Mouse (Mus musculus): ENCODE data around the gene Sparcl1.

DNA sequence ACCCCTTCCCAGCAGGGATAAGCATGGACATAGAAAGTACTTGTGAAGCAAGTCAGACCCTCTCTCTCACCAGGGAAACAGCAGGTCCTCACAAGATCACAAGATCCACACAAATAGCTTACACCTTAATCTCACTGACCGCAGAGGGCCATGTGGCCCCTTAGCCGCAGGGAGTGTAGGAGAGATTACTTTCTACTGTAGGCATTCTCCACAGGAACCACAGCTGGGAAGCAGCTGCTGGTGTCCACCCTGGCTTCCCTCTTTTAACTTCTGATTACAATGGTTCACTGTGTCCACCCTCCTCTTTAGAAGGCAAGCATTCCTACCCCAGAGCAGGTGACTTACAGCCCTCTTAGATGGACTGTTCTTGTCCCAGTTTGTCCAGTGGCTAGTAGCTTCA lies 69.8 kb downstream of the Sparcl1 start:
- TF ChIP-seq CTCF (IDR thresholded peaks at IDR 0.05; ENCODE audit: low read depth, low read length): no peak
- TF ChIP-seq POLR2A (IDR thresholded peaks at IDR 0.05; ENCODE audit: extremely low read depth, insufficient read depth, low read length): no peak

Measured in liver, adult 2 months (tissue).